Mouse (Mus musculus): ENCODE measurements around the gene Glis1.

DNA sequence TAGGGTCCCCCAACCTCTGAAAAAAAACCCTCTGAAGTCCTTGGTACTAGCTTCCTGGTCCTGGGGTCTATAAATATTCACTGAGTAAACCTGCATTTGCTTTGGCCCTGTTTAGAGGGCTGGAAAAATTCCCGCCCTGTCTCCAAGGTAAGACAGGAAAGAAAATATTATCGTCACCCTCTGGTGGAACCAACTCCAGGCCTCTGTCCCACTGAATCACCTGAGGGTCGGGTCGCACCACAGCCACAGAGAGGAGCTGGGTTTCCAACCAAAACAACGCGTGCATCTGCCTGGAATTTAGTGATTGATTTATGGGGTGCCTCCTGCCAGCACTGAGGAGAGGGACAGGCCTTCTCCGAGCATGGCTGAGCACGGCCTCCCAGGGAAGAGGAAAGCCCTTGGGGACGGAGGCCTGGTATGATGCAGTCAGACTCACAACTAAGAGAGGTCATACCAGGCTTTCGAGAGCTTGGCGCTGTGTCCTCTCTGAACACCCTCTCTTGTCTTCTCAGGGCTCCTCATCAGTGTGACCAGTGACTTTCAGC is 89.3 kb downstream of the Glis1 start:
- no peak for TF ChIP-seq CTCF (IDR thresholded peaks at IDR 0.05; ENCODE audit: control insufficient read depth, insufficient read depth, insufficient read length)
- TF ChIP-seq MYOD1 (IDR thresholded peaks at IDR 0.05; ENCODE audit: control insufficient read depth, insufficient read length, low read depth) = no peak
- TF ChIP-seq USF1 (IDR thresholded peaks at IDR 0.05; ENCODE audit: low read depth) = no peak
